In the genomic region with DNA sequence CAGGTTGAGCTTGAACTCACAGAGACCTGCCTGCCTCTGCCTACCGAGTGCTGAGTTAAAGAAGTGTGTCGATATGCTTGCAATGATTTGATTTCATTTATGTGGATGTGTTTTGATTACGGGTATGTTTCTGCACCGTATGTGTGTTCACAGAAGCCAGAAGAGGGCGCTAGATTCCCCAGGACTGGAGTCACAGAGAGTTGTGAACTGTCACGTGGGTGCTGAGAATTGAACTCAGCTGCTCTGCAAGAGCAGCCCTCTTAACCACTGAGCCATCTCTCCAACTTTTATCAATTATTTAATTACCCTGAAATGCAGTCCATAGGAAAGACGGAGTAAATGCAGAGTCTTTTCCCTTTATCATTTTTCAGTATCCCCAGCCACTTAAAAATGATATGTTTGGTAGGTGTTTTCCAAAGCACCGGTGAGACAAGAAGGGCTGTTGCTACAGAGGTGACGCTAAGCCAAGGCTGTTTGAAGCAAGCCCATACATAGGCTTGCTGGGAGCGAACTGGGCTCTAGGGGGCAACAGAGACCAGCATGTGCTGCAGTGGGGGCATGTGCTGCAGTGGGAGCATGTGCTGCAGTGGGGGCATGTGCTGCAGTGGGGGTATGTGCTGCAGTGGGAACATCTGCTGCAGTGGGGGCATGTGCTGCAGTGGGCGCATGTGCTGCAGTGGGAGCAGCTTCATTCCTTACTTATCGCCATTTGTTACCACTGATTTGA, we compare ENCODE assay signal across 9 mouse cellular contexts. TPM values are rescaled to one million over a fixed set of nuclear protein-coding genes. Genes with fewer than 3 reads are reported as not detected.
DNase-seq lines count a peak whose midpoint lies in the region; ATAC-seq and TF ChIP-seq lines count a peak whose summit lies in the region.
"Had no signal": no experiment of that assay in that cellular context is flagged by ENCODE, and none has a peak within 500 bp of the region (broad histone marks: within the 10 kb centered on the region; RNA-seq: fewer than 3 reads in every experiment).

No protein-coding gene starts in this region.

- intact Hi-C loops in gastrocnemius, adult 2 months (cut with DNase I), result loop anchor here (2.0 kb wide), 2 partner anchors 343 to 407 kb away; no protein-coding TSS in a partner anchor

- no peaks in the 10 kb centered on the region for H3K9me3 ChIP-seq in MEL (replicated peaks; ENCODE audit: insufficient read depth, low read length)

- peak; percentile 67 for TF ChIP-seq RAD21 in MEL (IDR thresholded peaks at IDR 0.05; ENCODE audit: low read depth, low read length)

- TF ChIP-seq POLR2A in MEL (IDR thresholded peaks at IDR 0.05; ENCODE audit: control insufficient read depth in 1 of 2, insufficient read depth in 1 of 2, low read depth in 1 of 2, low read length in 2 of 2, poor library complexity in 1 of 2), result no peak
- TF ChIP-seq POLR2A in lung, adult 2 months (IDR thresholded peaks at IDR 0.05; ENCODE audit: borderline replicate concordance, extremely low read depth, low read depth, low read length), result no peak

- peaks cover 0 to 10% of the 10 kb centered on the region in 2 experiments; a peak in 2 of 4 replicates for H3K36me3 ChIP-seq in MEL (ENCODE audit: control insufficient read depth in 1 of 2, insufficient read depth in 2 of 2, low read length in 2 of 2)

- ATAC-seq in erythroblast, adult 5-6 weeks (replicated peaks; ENCODE audit: low FRiP score, poor library complexity, severe bottlenecking), result no peak

- peak; percentile 31 to 70 (median 67) for TF ChIP-seq CTCF in MEL (IDR thresholded peaks at IDR 0.05 in 2 of 3, conservative IDR thresholded peaks at IDR 0.05 in 1 of 3; ENCODE audit: control insufficient read depth in 1 of 3, insufficient read depth in 1 of 3, low read depth in 2 of 3, low read length in 3 of 3, poor library complexity in 1 of 3, severe bottlenecking in 1 of 3)
- peak; percentile 74 for TF ChIP-seq CTCF in gastrocnemius, adult 2 months (IDR thresholded peaks at IDR 0.05)
- peak; percentile 81 for TF ChIP-seq CTCF in lung, adult 2 months (IDR thresholded peaks at IDR 0.05; ENCODE audit: insufficient read depth, low read length)

- no peaks in the 10 kb centered on the region for H3K79me2 ChIP-seq in MEL (ENCODE audit: control insufficient read depth, insufficient read depth, low read length, poor library complexity)

- H3K4me1 ChIP-seq in MEL (ENCODE audit: control insufficient read depth in 1 of 2, insufficient read depth in 2 of 2, low read length in 2 of 2), result peaks cover 3 to 4% of the 10 kb centered on the region in 2 experiments; a peak in 3 of 4 replicates
- no peaks in the 10 kb centered on the region for H3K4me1 ChIP-seq in lung, adult 2 months (ENCODE audit: control insufficient read depth, insufficient read depth, low read length)

- no peak for TF ChIP-seq EP300 in MEL (IDR thresholded peaks at IDR 0.05; ENCODE audit: low read depth in 1 of 2, low read length in 2 of 2)

- 58% methylated on average over 12 of the region's 12 CpGs for WGBS in lung, adult 2 months

- H3K4me3 ChIP-seq in MEL (ENCODE audit: control insufficient read depth in 1 of 2, insufficient read depth in 1 of 2, low read depth in 2 of 2, low read length in 2 of 2), result no peak overlapping the region
- no peak overlapping the region for H3K4me3 ChIP-seq in gastrocnemius, adult 2 months
- H3K4me3 ChIP-seq in lung, adult 2 months (replicated peaks; ENCODE audit: extremely low read depth, low read depth, low read length), result no peak overlapping the region
- H3K4me3 ChIP-seq: erythroblast, embryonic 14.5 days had no signal

- no peaks in the 10 kb centered on the region for H3K27me3 ChIP-seq in MEL (ENCODE audit: control insufficient read depth in 1 of 2, insufficient read depth in 2 of 2, low read length in 2 of 2)

- no peak overlapping the region for H3K9ac ChIP-seq in MEL (ENCODE audit: control insufficient read depth, low read depth, low read length, poor library complexity, severe bottlenecking)

- H3K27ac ChIP-seq in MEL (ENCODE audit: control insufficient read depth, low read depth, low read length), result no peak overlapping the region
- no peak overlapping the region for H3K27ac ChIP-seq in gastrocnemius, adult 2 months

- DNase-seq in 3T3-L1 (ENCODE audit: low read depth, low spot score), result peak; percentile 46
- peak; percentile 55 for DNase-seq in MEL (ENCODE audit: low read depth, low spot score)
- DNase-seq in cerebellum, postnatal 25 days, result peak; percentile 57 to 72
- peak; percentile 70 for DNase-seq in gastrocnemius, adult 2 months
- peak; percentile 75 for DNase-seq in kidney, postnatal 10 days
- peak; percentile 53 for DNase-seq in lung, adult 2 months
- peak; percentile 15 for DNase-seq in retina, adult 2 months (ENCODE audit: low read depth, low spot score)

TF ChIP-seq in MEL, 35 proteins besides CTCF, POLR2A, EP300 and RAD21:
- TF ChIP-seq SMC3 (IDR thresholded peaks at IDR 0.05; ENCODE audit: low read depth, low read length), result peak; percentile 45
- TF ChIP-seq ZC3H11A (IDR thresholded peaks at IDR 0.05; ENCODE audit: low read depth, low read length), result peak; percentile 25; the same call in 1 of the 2 replicates
- no peak for TF ChIP-seq TAL1 (IDR thresholded peaks at IDR 0.05; ENCODE audit: low read length)
- no peak for TF ChIP-seq SIN3A (IDR thresholded peaks at IDR 0.05; ENCODE audit: low read length)
- TF ChIP-seq USF2 (IDR thresholded peaks at IDR 0.05; ENCODE audit: borderline replicate concordance in 1 of 2, insufficient read depth in 1 of 2, low read depth in 1 of 2, low read length in 2 of 2), result no peak
- TF ChIP-seq TBP (IDR thresholded peaks at IDR 0.05; ENCODE audit: low read depth, low read length), result no peak
- TF ChIP-seq POLR2AphosphoS5 (IDR thresholded peaks at IDR 0.05; ENCODE audit: borderline replicate concordance, low read depth, low read length), result no peak
- TF ChIP-seq UBTF (IDR thresholded peaks at IDR 0.05; ENCODE audit: borderline replicate concordance, insufficient read depth, low read depth, low read length), result no peak
- TF ChIP-seq CHD1 (IDR thresholded peaks at IDR 0.05; ENCODE audit: low read depth, low read length), result no peak
- 0 out of 2 replicates have a peak, but pooled peaks have one; percentile 55 for TF ChIP-seq MAZ (IDR thresholded peaks at IDR 0.05; ENCODE audit: low read depth, low read length)
- TF ChIP-seq ETS1 (IDR thresholded peaks at IDR 0.05; ENCODE audit: low read depth, low read length), result no peak
- peak; percentile 80; the same call in 1 of the 2 replicates for TF ChIP-seq MYC (IDR thresholded peaks at IDR 0.05; ENCODE audit: low read depth, low read length)
- peak; percentile 65 for TF ChIP-seq MAX (IDR thresholded peaks at IDR 0.05; ENCODE audit: low read length)
- no peak for TF ChIP-seq JUND (IDR thresholded peaks at IDR 0.05; ENCODE audit: low read depth, low read length)
- peak; percentile 61 for TF ChIP-seq USF1 (IDR thresholded peaks at IDR 0.05; ENCODE audit: low read depth, low read length)

RNA-seq across cellular contexts. Expression of a gene that starts 11.0 kb away (rescaled TPM):
- total RNA-seq in MEL (2012; rRNA removed), result not detected in 2 replicates
- polyA plus RNA-seq in MEL (2012; ENCODE audit: insufficient read depth in 1 of 2, insufficient read length in 2 of 2, low read depth in 1 of 2, low replicate concordance in 2 of 2, missing spikeins in 1 of 2), result not detected
- not detected for total RNA-seq in gastrocnemius, adult 2 months (2021)
- 0.26 TPM in 2 replicates for polyA plus RNA-seq in lung, adult 2 months (2012; rRNA removed)
- not detected in 2 replicates for total RNA-seq in erythroblast, adult 5-6 weeks (2015; ENCODE audit: low replicate concordance)
- total RNA-seq in erythroblast, adult 5-6 weeks (2017; ENCODE audit: low replicate concordance), result not detected in 2 replicates
- polyA plus RNA-seq: erythroblast, embryonic 14.5 days had no signal

RNA-seq across cellular contexts. Expression of a gene that starts 36.4 kb away (rescaled TPM):
- total RNA-seq in MEL (2012; rRNA removed), result 10.6 and 13.6 TPM in 2 replicates
- 10 to 100 TPM in 1 of 2 experiments, not detected in 1; 19.3 TPM for polyA plus RNA-seq in MEL (2012; ENCODE audit: insufficient read depth in 1 of 2, insufficient read length in 2 of 2, low read depth in 1 of 2, low replicate concordance in 2 of 2, missing spikeins in 1 of 2)
- 10 to 100 TPM; 46.7 to 55.3 TPM for total RNA-seq in gastrocnemius, adult 2 months (2021)
- 69.0 and 71.5 TPM in 2 replicates for polyA plus RNA-seq in lung, adult 2 months (2012; rRNA removed)
- 4.6 and 7.5 TPM in 2 replicates for total RNA-seq in erythroblast, adult 5-6 weeks (2015; ENCODE audit: low replicate concordance)
- 7.2 and 11.4 TPM in 2 replicates for total RNA-seq in erythroblast, adult 5-6 weeks (2017; ENCODE audit: low replicate concordance)

Comparison
In these comparisons a context has a peak if more than half of its experiments do, and no peak if none do; other contexts are left out.
1. DNase-seq: peak in every context shown above with its lines; median percentile 75 in kidney, postnatal 10 days; 70 in gastrocnemius, adult 2 months; 64 in cerebellum, postnatal 25 days; 55 in MEL; 53 in lung, adult 2 months; 46 in 3T3-L1; 15 in retina, adult 2 months.